Mouse (Mus musculus): Measurements from ENCODE around the gene Cdh1. TPM values are rescaled to one million over a fixed set of nuclear protein-coding genes. Genes with fewer than 3 reads are reported as not detected.

Cdh1 gene
- total and polyA plus RNA-seq, 3 experiments: not detected

DNA sequence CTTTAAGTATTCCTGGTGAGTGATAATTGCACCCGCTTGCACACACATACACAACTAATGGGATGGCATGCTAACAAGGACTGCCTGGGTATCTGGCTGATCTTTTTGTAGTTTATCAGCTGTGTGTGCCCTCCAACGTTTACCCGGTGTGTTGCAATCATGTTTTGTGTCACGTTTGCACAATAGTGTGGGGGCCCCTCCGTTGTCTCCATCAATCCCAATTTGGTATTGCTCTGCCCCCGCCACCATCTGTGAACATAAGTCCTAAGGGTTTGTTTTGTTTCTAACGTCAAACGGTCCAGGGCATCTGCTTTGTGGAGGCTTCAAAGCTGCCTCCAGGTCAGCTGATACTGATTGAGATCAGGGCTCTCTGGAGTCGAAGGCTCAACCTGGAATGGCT is 43.3 kb upstream of the Cdh1 start:
- Histone ChIP-seq H3K9me3 (replicated peaks; ENCODE audit: insufficient read depth, low read length) (no peaks in the 10 kb centered on the region), H3K9ac (ENCODE audit: control insufficient read depth, low read depth, low read length, poor library complexity, severe bottlenecking) (no peak overlapping the region), H3K36me3 (ENCODE audit: control insufficient read depth in 1 of 2, insufficient read depth in 2 of 2, low read length in 2 of 2) (no peaks in the 10 kb centered on the region), H3K79me2 (ENCODE audit: control insufficient read depth, insufficient read depth, low read length, poor library complexity) (no peaks in the 10 kb centered on the region), H3K4me1 (ENCODE audit: control insufficient read depth in 1 of 2, insufficient read depth in 2 of 2, low read length in 2 of 2) (no peaks in the 10 kb centered on the region), H3K4me3 (ENCODE audit: control insufficient read depth in 1 of 2, insufficient read depth in 1 of 2, low read depth in 2 of 2, low read length in 2 of 2) (no peak overlapping the region), H3K27me3 (ENCODE audit: control insufficient read depth in 1 of 2, insufficient read depth in 2 of 2, low read length in 2 of 2) (no peaks in the 10 kb centered on the region), H3K27ac (ENCODE audit: control insufficient read depth, low read depth, low read length) (no peak overlapping the region)
- no peak for DNase-seq (ENCODE audit: low read depth, low spot score)
- TF ChIP-seq UBTF (IDR thresholded peaks at IDR 0.05; ENCODE audit: borderline replicate concordance, insufficient read depth, low read depth, low read length): no peak

DNA sequence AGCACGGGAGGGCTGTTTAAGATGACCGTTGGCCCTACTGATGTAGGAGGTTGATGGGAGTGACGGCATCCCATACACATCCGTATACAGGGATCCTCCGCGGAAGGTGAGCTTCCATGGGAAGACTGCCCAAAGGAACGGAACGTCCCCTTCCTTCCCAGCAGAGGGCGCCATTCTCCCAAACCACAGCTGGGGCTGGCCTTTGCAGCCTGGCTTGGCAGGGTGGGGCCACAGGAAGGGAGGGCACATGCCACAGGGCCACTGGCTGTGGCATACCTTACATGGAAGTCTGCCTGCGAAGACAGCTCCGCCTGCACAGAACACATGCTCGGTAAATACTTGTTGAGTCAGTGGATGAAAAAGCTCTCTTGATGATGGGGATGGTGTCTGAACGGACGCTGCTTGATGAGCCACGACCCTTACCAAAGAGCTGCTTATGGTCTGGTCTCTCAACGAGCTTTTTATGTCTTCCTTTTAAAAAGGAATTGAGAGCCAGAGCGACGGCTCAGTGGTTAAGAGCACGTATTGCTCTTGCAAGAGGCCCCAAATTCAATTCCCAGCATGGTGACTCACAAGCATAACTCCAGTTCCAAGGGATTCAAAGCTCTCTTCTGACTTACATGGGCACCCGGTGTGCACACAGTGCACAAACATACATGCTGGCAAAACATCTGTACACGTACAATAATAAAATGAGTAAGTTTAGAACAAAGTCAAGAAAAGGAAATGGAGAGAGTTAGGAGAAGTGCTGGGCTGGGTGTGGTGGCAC is 41.9 kb upstream of the Cdh1 start:
- H3K27me3 ChIP-seq (ENCODE audit: control insufficient read depth in 1 of 2, insufficient read depth in 2 of 2, low read length in 2 of 2): no peaks in the 10 kb centered on the region
- TF ChIP-seq RAD21 (IDR thresholded peaks at IDR 0.05; ENCODE audit: low read depth, low read length) (peak; percentile 65), RCOR1 (IDR thresholded peaks at IDR 0.05; ENCODE audit: low read depth, low read length) (no peak), GATA1 (IDR thresholded peaks at IDR 0.05; ENCODE audit: low read depth, low read length) (no peak), TCF12 (IDR thresholded peaks at IDR 0.05; ENCODE audit: low read depth, low read length) (no peak), HCFC1 (IDR thresholded peaks at IDR 0.05; ENCODE audit: low read depth, low read length) (no peak), ZC3H11A (IDR thresholded peaks at IDR 0.05; ENCODE audit: low read depth, low read length) (peak; percentile 49), SMC3 (IDR thresholded peaks at IDR 0.05; ENCODE audit: low read depth, low read length) (peak; percentile 78), POLR2A (IDR thresholded peaks at IDR 0.05; ENCODE audit: control insufficient read depth in 1 of 2, insufficient read depth in 1 of 2, low read depth in 1 of 2, low read length in 2 of 2, poor library complexity in 1 of 2) (no peak), SIN3A (IDR thresholded peaks at IDR 0.05; ENCODE audit: low read length) (no peak), CHD1 (IDR thresholded peaks at IDR 0.05; ENCODE audit: low read depth, low read length) (no peak), KAT2A (conservative IDR thresholded peaks at IDR 0.05; ENCODE audit: low read depth, low read length) (no peak), TAL1 (IDR thresholded peaks at IDR 0.05; ENCODE audit: low read length) (no peak), ZNF384 (IDR thresholded peaks at IDR 0.05; ENCODE audit: low read depth, low read length) (no peak), MAX (IDR thresholded peaks at IDR 0.05; ENCODE audit: low read length) (no peak), POLR2AphosphoS5 (IDR thresholded peaks at IDR 0.05; ENCODE audit: borderline replicate concordance, low read depth, low read length) (no peak), MAFK (IDR thresholded peaks at IDR 0.05; ENCODE audit: borderline replicate concordance, low read depth, low read length) (no peak), MYC (IDR thresholded peaks at IDR 0.05; ENCODE audit: low read depth, low read length) (no peak), MAZ (IDR thresholded peaks at IDR 0.05; ENCODE audit: low read depth, low read length) (peak; percentile 30; the same call in 1 of the 2 replicates), ZMIZ1 (IDR thresholded peaks at IDR 0.05; ENCODE audit: low read depth, low read length) (no peak), NELFE (IDR thresholded peaks at IDR 0.05; ENCODE audit: low read depth, low read length) (no peak), GABPA (IDR thresholded peaks at IDR 0.05; ENCODE audit: low read depth, low read length) (no peak), USF1 (IDR thresholded peaks at IDR 0.05; ENCODE audit: low read depth, low read length) (no peak), CTCF (IDR thresholded peaks at IDR 0.05 in 2 of 3, conservative IDR thresholded peaks at IDR 0.05 in 1 of 3; ENCODE audit: control insufficient read depth in 1 of 3, insufficient read depth in 1 of 3, low read depth in 2 of 3, low read length in 3 of 3, poor library complexity in 1 of 3, severe bottlenecking in 1 of 3) (peak; percentile 71 to 87 (median 76)), JUND (IDR thresholded peaks at IDR 0.05; ENCODE audit: low read depth, low read length) (no peak), BHLHE40 (IDR thresholded peaks at IDR 0.05; ENCODE audit: borderline replicate concordance, low read depth, low read length) (no peak), ZKSCAN1 (IDR thresholded peaks at IDR 0.05; ENCODE audit: low read depth, low read length) (no peak), UBTF (IDR thresholded peaks at IDR 0.05; ENCODE audit: borderline replicate concordance, insufficient read depth, low read depth, low read length) (no peak), EP300 (IDR thresholded peaks at IDR 0.05; ENCODE audit: low read depth in 1 of 2, low read length in 2 of 2) (no peak), ETS1 (IDR thresholded peaks at IDR 0.05; ENCODE audit: low read depth, low read length) (no peak), MYB (IDR thresholded peaks at IDR 0.05; ENCODE audit: low read depth, low read length) (no peak), MXI1 (IDR thresholded peaks at IDR 0.05; ENCODE audit: low read depth, low read length) (no peak)
- H3K36me3 ChIP-seq (ENCODE audit: control insufficient read depth in 1 of 2, insufficient read depth in 2 of 2, low read length in 2 of 2): no peaks in the 10 kb centered on the region
- no peaks in the 10 kb centered on the region for H3K79me2 ChIP-seq (ENCODE audit: control insufficient read depth, insufficient read depth, low read length, poor library complexity)
- no peak overlapping the region for H3K27ac ChIP-seq (ENCODE audit: control insufficient read depth, low read depth, low read length)
- peak; percentile 33 for DNase-seq (ENCODE audit: low read depth, low spot score)
- H3K4me1 ChIP-seq (ENCODE audit: control insufficient read depth in 1 of 2, insufficient read depth in 2 of 2, low read length in 2 of 2): 0 out of 4 replicates have a peak, but pooled peaks cover 0 to under 1% of the 10 kb centered on the region in 2 experiments
- no peak overlapping the region for H3K4me3 ChIP-seq (ENCODE audit: control insufficient read depth in 1 of 2, insufficient read depth in 1 of 2, low read depth in 2 of 2, low read length in 2 of 2)
- H3K9me3 ChIP-seq (replicated peaks; ENCODE audit: insufficient read depth, low read length): no peaks in the 10 kb centered on the region
- H3K9ac ChIP-seq (ENCODE audit: control insufficient read depth, low read depth, low read length, poor library complexity, severe bottlenecking): no peak overlapping the region

Data from MEL (cell line).